Mouse (Mus musculus): ENCODE data around the gene Olfr1432. TPM values are rescaled to one million over a fixed set of nuclear protein-coding genes. Genes with fewer than 3 reads are reported as not detected.

Gene Olfr1432
- polyA plus RNA-seq (2012; ENCODE audit: low replicate concordance): not detected in 2 replicates

DNA sequence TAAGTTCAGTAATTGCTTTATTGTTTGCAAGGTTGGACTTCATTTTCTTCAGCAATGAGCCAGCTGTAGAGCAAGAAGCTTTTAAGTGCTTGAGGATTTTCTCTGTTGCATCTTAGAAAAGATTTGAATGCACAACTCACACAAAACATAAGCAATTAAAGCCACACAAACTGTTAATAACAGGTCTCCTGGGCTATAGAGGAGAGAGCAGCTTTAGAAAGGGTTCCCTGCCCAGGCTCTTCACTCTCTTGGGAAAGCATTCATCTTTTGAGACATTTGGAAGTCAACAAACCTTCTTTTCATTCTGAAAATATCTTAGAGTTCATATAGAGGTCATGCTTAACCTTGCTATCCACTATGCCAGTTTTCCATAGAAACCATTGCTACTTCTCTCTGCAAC lies at the start of gene Olfr1432:
TSS of gene Olfr1432 (minus strand) at position 101 of the 400 bp plus-strand sequence.

GRCm38 (mm10) chr19:12279554-12279953 lies 47.2 kb upstream of the Olfr1432 start, which contains the start of gene Olfr1434:
Gene Olfr1434 (plus strand): TSS chr19:12279854.

GRCm38 (mm10) chr19:12260732-12261131 lies 28.3 kb upstream of the Olfr1432 start, which contains the start of gene Olfr235:
Gene Olfr235 (plus strand): TSS chr19:12261032.

DNA sequence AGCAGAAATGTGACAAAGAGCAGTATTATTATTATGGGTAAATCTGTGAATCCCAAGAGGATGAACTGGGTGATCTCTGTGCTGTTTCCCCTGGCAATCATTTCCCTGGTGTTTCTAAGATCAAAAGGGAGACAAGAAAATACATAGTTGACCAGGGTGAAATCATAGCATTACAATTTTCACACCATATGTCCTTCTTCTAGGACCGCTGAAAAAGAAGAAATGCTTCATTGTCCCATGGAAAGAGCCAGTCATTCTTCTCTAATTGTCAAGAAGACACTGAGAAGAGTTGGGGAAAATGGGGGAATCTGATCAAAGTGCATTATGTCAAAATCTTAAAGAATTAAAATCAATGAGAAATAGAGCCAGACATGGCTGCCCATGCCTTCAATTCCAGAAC lies 9.2 kb upstream of the Olfr1432 start, which contains the start of gene Olfr262:
TSS of gene Olfr262 (minus strand) at position 101 of the 400 bp plus-strand sequence.

GRCm38 (mm10) chr19:12200334-12200733 lies 32.1 kb downstream of the Olfr1432 start, which contains the start of gene Olfr1431:
Gene Olfr1431 (plus strand): TSS chr19:12200634.

Other genes starting within 250 kb of the Olfr1432 start
- gene Olfr1423, start 191.3 kb downstream of the Olfr1432 start, polyA plus RNA-seq (2012; ENCODE audit: low replicate concordance): 0.05 TPM in 1 of 2 replicates, not detected in the other
- not detected in 2 replicates for gene Olfr1424, start 169.9 kb downstream of the Olfr1432 start, polyA plus RNA-seq (2012; ENCODE audit: low replicate concordance)
- gene Olfr1425, start 154.9 kb downstream of the Olfr1432 start, polyA plus RNA-seq (2012; ENCODE audit: low replicate concordance): 0.08 TPM in 1 of 2 replicates, not detected in the other
- not detected in 2 replicates for gene Olfr1426, start 140.6 kb downstream of the Olfr1432 start, polyA plus RNA-seq (2012; ENCODE audit: low replicate concordance)
- gene Olfr1427, start 129.3 kb downstream of the Olfr1432 start, polyA plus RNA-seq (2012; ENCODE audit: low replicate concordance): not detected in 2 replicates
- not detected in 2 replicates for gene Olfr1428, start 116.7 kb downstream of the Olfr1432 start, polyA plus RNA-seq (2012; ENCODE audit: low replicate concordance)
- gene Olfr76, start 109.4 kb downstream of the Olfr1432 start, polyA plus RNA-seq (2012; ENCODE audit: low replicate concordance): not detected in 2 replicates
- not detected in 2 replicates for gene Olfr1555-ps1, start 62.5 kb downstream of the Olfr1432 start, polyA plus RNA-seq (2012; ENCODE audit: low replicate concordance)
- gene Olfr1431, start 32.0 kb downstream of the Olfr1432 start, polyA plus RNA-seq (2012; ENCODE audit: low replicate concordance): 0.19 TPM in 1 of 2 replicates, not detected in the other
- gene Olfr262, start 9.1 kb upstream of the Olfr1432 start, polyA plus RNA-seq (2012; ENCODE audit: low replicate concordance): not detected in 2 replicates
- 0.17 TPM in 1 of 2 replicates, not detected in the other for gene Olfr235, start 28.4 kb upstream of the Olfr1432 start, polyA plus RNA-seq (2012; ENCODE audit: low replicate concordance)
- gene Olfr1434, start 47.3 kb upstream of the Olfr1432 start, polyA plus RNA-seq (2012; ENCODE audit: low replicate concordance): not detected in 2 replicates
- not detected in 2 replicates for gene Olfr1436, start 66.5 kb upstream of the Olfr1432 start, polyA plus RNA-seq (2012; ENCODE audit: low replicate concordance)
- gene Olfr1437, start 92.5 kb upstream of the Olfr1432 start, polyA plus RNA-seq (2012; ENCODE audit: low replicate concordance): not detected in 2 replicates
- gene Olfr1438-ps1, start 103.3 kb upstream of the Olfr1432 start, polyA plus RNA-seq (2012; ENCODE audit: low replicate concordance): not detected in 2 replicates
- not detected in 2 replicates for gene Olfr1440, start 154.7 kb upstream of the Olfr1432 start, polyA plus RNA-seq (2012; ENCODE audit: low replicate concordance)
- gene Olfr1441, start 184.8 kb upstream of the Olfr1432 start, polyA plus RNA-seq (2012; ENCODE audit: low replicate concordance): not detected in 2 replicates
- gene Pfpl, start 195.3 kb upstream of the Olfr1432 start, polyA plus RNA-seq (2012; ENCODE audit: low replicate concordance): not detected in 2 replicates
- 3.4 and 4.1 TPM in 2 replicates for gene Mpeg1, start 228.2 kb upstream of the Olfr1432 start, polyA plus RNA-seq (2012; ENCODE audit: low replicate concordance)

All from leukemia stem cell, adult 10-12 weeks (primary cell).